Mouse (Mus musculus): ENCODE measurements around the gene Fbln5. TPM values are rescaled to one million over a fixed set of nuclear protein-coding genes. Genes with fewer than 3 reads are reported as not detected.
A peak's percentile ranks its signal among the peaks of the same experiment; 100 is the strongest.

Gene Fbln5
- polyA plus RNA-seq, 2 experiments, result 112 to 164 TPM

DNA sequence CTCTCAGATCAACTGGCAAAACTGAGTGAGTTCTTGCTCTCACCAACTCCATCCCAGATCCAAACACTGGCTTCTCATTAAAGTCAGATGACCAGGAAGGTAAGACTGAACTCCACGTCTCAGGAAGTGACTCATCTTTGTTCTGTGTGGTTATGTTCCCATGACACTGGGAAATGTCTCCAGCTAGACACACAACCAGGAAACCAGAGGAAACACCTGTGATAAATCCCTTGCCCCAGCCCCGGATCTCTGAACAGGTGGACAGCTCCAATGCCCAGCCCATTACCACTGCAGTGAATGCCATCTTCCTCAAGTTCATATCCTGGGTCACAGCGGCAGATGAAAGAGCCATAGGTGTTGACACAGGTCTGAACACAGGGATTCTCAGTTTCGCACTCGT is 54.0 kb downstream of the Fbln5 start:
- ATAC-seq (ENCODE audit: low FRiP score, low read depth) (no peak), DNase-seq (ENCODE audit: low spot score) (no peak)
- no peak overlapping the region for H3K27ac ChIP-seq (replicated peaks; ENCODE audit: low read depth, low read length)
- no peak for TF ChIP-seq POLR2A (IDR thresholded peaks at IDR 0.05; ENCODE audit: borderline replicate concordance, extremely low read depth, insufficient read depth, insufficient read length)
- no peak overlapping the region for H3K9ac ChIP-seq (ENCODE audit: low read depth, low read length, severe bottlenecking)
- no peak overlapping the region for H3K4me2 ChIP-seq (replicated peaks; ENCODE audit: low read depth, low read length, severe bottlenecking)
- no peaks in the 10 kb centered on the region for H3K9me3 ChIP-seq (ENCODE audit: control insufficient read depth, low read length)
- peaks cover 21% of the 10 kb centered on the region; the same call in 1 of the 2 replicates for H3K36me3 ChIP-seq (ENCODE audit: control insufficient read depth, insufficient read depth, low read length)
- H3K4me1 ChIP-seq (ENCODE audit: control insufficient read depth, insufficient read depth, low read length), result peaks cover 22% of the 10 kb centered on the region
- H3K27me3 ChIP-seq (ENCODE audit: control insufficient read depth, insufficient read depth, low read length), result no peaks in the 10 kb centered on the region
- no peak overlapping the region for H3K4me3 ChIP-seq (replicated peaks; ENCODE audit: low read length)
- WGBS, result 76% methylated on average over 5 of the region's 5 CpGs

DNA sequence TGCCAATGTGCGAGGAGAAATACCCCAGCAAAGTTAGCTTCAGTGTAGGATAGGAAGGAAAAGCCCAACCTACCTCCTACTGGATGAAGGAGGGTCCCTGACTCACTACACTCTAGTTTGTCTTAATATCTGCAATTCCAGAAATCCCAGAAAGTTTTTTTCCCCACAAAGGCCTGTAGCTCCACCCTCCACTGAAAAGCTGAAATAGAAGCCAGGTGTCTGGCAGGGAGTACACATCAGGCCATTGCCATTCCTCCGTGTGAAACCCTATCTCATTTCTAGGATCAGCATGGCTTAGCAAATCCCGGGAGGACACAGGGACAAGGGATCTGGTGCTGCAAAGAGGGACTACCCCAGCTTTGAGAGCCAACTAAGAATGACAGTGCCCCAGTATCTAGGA is 55.8 kb downstream of the Fbln5 start:
- no peak overlapping the region for H3K4me3 ChIP-seq (replicated peaks; ENCODE audit: low read length)
- H3K36me3 ChIP-seq (ENCODE audit: control insufficient read depth, insufficient read depth, low read length), result peaks cover 23% of the 10 kb centered on the region; the same call in 1 of the 2 replicates
- H3K9me3 ChIP-seq (ENCODE audit: control insufficient read depth, low read length), result no peaks in the 10 kb centered on the region
- H3K4me1 ChIP-seq (ENCODE audit: control insufficient read depth, insufficient read depth, low read length), result peaks cover 24% of the 10 kb centered on the region
- peak; percentile 26 for DNase-seq (ENCODE audit: low spot score)
- no peak for TF ChIP-seq POLR2A (IDR thresholded peaks at IDR 0.05; ENCODE audit: borderline replicate concordance, extremely low read depth, insufficient read depth, insufficient read length)
- H3K4me2 ChIP-seq (replicated peaks; ENCODE audit: low read depth, low read length, severe bottlenecking), result no peak overlapping the region
- no peaks in the 10 kb centered on the region for H3K27me3 ChIP-seq (ENCODE audit: control insufficient read depth, insufficient read depth, low read length)
- WGBS, result 44% methylated on average over 3 of the region's 3 CpGs
- ATAC-seq (ENCODE audit: low FRiP score, low read depth), result peak; percentile 53
- no peak overlapping the region for H3K9ac ChIP-seq (ENCODE audit: low read depth, low read length, severe bottlenecking)
- 0 out of 2 replicates have a peak overlapping the region, but pooled peaks have one; percentile 21 for H3K27ac ChIP-seq (replicated peaks; ENCODE audit: low read depth, low read length)

DNA sequence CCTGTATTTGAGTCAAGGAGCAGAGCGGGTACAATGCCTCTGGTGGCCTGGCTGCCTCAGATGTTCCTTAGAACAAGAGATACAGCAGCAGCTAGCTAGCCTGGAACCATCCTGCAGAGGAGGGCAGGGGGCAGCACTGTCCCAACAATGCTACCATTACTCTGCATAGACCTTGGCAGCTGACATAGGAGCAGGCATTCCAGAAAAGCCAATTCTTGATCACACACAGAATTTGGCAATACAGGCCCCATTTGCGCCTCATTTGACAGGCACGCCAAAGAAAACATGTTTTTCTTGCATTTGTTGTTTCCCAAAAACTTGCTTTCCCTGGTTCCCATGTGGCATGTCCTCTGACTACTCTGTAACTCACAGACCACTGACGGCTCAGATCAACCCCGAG is 56.8 kb downstream of the Fbln5 start:
- Histone ChIP-seq H3K27ac (replicated peaks; ENCODE audit: low read depth, low read length) (no peak overlapping the region), H3K4me3 (replicated peaks; ENCODE audit: low read length) (no peak overlapping the region), H3K4me2 (replicated peaks; ENCODE audit: low read depth, low read length, severe bottlenecking) (no peak overlapping the region), H3K4me1 (ENCODE audit: control insufficient read depth, insufficient read depth, low read length) (peaks cover 24% of the 10 kb centered on the region), H3K9ac (ENCODE audit: low read depth, low read length, severe bottlenecking) (no peak overlapping the region), H3K36me3 (ENCODE audit: control insufficient read depth, insufficient read depth, low read length) (peaks cover 21% of the 10 kb centered on the region; the same call in 1 of the 2 replicates), H3K27me3 (ENCODE audit: control insufficient read depth, insufficient read depth, low read length) (no peaks in the 10 kb centered on the region), H3K9me3 (ENCODE audit: control insufficient read depth, low read length) (no peaks in the 10 kb centered on the region)
- no peak for TF ChIP-seq POLR2A (IDR thresholded peaks at IDR 0.05; ENCODE audit: borderline replicate concordance, extremely low read depth, insufficient read depth, insufficient read length)
- WGBS, result 88% methylated on average over 5 of the region's 5 CpGs
- ATAC-seq (ENCODE audit: low FRiP score, low read depth) (no peak), DNase-seq (ENCODE audit: low spot score) (no peak)

DNA sequence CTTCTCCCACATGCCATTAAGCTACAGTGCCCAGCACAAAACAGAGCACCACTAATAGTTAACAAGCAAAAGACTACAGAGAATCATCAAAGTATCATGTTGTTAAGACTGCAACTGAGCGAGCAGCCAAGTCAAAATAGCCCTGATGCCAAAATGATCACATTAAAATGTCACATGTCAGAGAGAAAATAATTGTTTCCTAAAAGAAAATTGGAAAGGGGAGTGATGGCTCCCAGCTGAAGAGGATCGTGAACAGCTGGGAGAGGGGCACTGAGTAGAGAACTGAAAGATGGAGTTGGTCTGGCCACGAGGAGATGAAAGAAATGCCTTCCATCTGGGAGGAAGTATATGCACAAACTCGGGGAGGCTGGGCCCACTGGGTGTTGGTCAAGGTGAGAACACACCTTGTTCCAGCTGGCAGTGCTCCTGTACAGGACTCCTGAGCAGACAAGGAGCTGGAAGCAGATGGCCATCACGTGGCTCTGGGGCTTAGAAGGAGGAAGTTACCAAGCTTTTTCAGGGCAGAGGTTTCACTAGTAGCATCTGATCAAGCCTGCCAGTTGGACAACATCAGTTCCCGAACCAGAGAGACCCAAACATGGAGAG is 59.3 kb downstream of the Fbln5 start:
- peaks cover 21% of the 10 kb centered on the region; the same call in 1 of the 2 replicates for H3K36me3 ChIP-seq (ENCODE audit: control insufficient read depth, insufficient read depth, low read length)
- peaks cover 13% of the 10 kb centered on the region for H3K4me1 ChIP-seq (ENCODE audit: control insufficient read depth, insufficient read depth, low read length)
- DNase-seq (ENCODE audit: low spot score), result no peak
- WGBS, result 50% methylated on average over 6 of the region's 6 CpGs
- no peak for ATAC-seq (ENCODE audit: low FRiP score, low read depth)
- no peaks in the 10 kb centered on the region for H3K9me3 ChIP-seq (ENCODE audit: control insufficient read depth, low read length)
- H3K27ac ChIP-seq (replicated peaks; ENCODE audit: low read depth, low read length), result no peak overlapping the region
- H3K4me3 ChIP-seq (replicated peaks; ENCODE audit: low read length), result no peak overlapping the region
- no peak for TF ChIP-seq POLR2A (IDR thresholded peaks at IDR 0.05; ENCODE audit: borderline replicate concordance, extremely low read depth, insufficient read depth, insufficient read length)
- no peaks in the 10 kb centered on the region for H3K27me3 ChIP-seq (ENCODE audit: control insufficient read depth, insufficient read depth, low read length)
- no peak overlapping the region for H3K9ac ChIP-seq (ENCODE audit: low read depth, low read length, severe bottlenecking)
- H3K4me2 ChIP-seq (replicated peaks; ENCODE audit: low read depth, low read length, severe bottlenecking), result no peak overlapping the region

DNA sequence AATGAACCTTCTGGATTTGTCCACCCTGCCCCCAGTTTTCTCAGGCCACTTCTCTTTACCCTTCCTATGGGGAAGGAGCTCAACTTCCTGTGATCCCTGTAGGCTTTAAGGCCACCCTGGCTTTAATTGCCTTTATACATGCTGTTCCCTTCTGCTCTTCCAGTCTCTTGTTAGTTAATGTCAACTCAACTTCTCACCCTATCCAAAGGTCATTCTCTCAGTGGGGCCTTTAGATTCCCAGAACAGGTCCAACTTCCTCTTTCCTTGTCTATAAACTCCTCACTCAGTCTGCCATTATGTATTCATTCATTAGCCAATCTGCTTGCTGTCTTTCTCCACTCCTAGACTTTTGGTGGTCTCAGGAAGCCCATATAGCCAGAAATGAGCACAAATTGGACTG is 60.2 kb downstream of the Fbln5 start:
- H3K4me3 ChIP-seq (replicated peaks; ENCODE audit: low read length), result no peak overlapping the region
- TF ChIP-seq POLR2A (IDR thresholded peaks at IDR 0.05; ENCODE audit: borderline replicate concordance, extremely low read depth, insufficient read depth, insufficient read length), result no peak
- no peak overlapping the region for H3K9ac ChIP-seq (ENCODE audit: low read depth, low read length, severe bottlenecking)
- ATAC-seq (ENCODE audit: low FRiP score, low read depth), result no peak
- no peaks in the 10 kb centered on the region for H3K9me3 ChIP-seq (ENCODE audit: control insufficient read depth, low read length)
- no peaks in the 10 kb centered on the region for H3K27me3 ChIP-seq (ENCODE audit: control insufficient read depth, insufficient read depth, low read length)
- H3K27ac ChIP-seq (replicated peaks; ENCODE audit: low read depth, low read length), result no peak overlapping the region
- no peak for DNase-seq (ENCODE audit: low spot score)
- H3K4me2 ChIP-seq (replicated peaks; ENCODE audit: low read depth, low read length, severe bottlenecking), result no peak overlapping the region
- peaks cover 25% of the 10 kb centered on the region; the same call in 1 of the 2 replicates for H3K36me3 ChIP-seq (ENCODE audit: control insufficient read depth, insufficient read depth, low read length)
- peaks cover 10% of the 10 kb centered on the region for H3K4me1 ChIP-seq (ENCODE audit: control insufficient read depth, insufficient read depth, low read length)

Measured in limb, embryonic 14.5 days (tissue).